ENCODE assay signal across 10 mouse cellular contexts in the genomic region with DNA sequence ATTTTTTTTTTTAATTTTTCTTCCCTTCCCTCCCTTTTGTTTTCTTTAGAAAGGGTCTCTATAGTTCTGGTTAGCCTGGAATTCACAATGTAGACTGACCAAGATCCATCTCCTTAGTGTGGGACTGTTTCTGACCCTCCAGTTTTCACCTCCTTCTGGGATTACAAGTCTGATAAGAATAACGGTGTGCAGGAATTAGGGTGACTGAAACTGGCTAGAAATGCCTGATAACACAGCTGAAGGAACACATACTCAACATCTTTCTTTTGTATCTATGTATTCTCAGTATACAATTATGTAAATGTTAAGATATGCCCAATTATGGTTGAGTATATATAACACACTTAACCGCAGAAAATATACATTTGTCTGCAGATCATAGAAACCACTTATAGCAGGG. TPM values are rescaled to one million over a fixed set of nuclear protein-coding genes. Genes with fewer than 3 reads are reported as not detected.
DNase-seq lines count a peak whose midpoint lies in the region; ATAC-seq and TF ChIP-seq lines count a peak whose summit lies in the region.
"Had no signal": no experiment of that assay in that cellular context is flagged by ENCODE, and none has a peak within 500 bp of the region (broad histone marks: within the 10 kb centered on the region; RNA-seq: fewer than 3 reads in every experiment).

No protein-coding gene starts in this region.

- no peak for ATAC-seq in forebrain, embryonic 13.5 days
- no peak for ATAC-seq in forebrain, embryonic 12.5 days (ENCODE audit: low FRiP score)
- ATAC-seq in lung, embryonic 14.5 days (ENCODE audit: insufficient read depth), result no peak
- ATAC-seq in limb, embryonic 12.5 days (ENCODE audit: insufficient number of reproducible peaks, insufficient read depth, low FRiP score, low TSS enrichment, low read depth), result no peak
- no peak for ATAC-seq in midbrain, postnatal 0 days (ENCODE audit: low FRiP score)

- no peak overlapping the region; the same call in 1 of the 2 replicates for H3K9ac ChIP-seq in forebrain, embryonic 13.5 days
- H3K9ac ChIP-seq in forebrain, embryonic 12.5 days, result no peak overlapping the region
- H3K9ac ChIP-seq in lung, embryonic 14.5 days, result no peak overlapping the region
- H3K9ac ChIP-seq in limb, embryonic 12.5 days (replicated peaks), result no peak overlapping the region
- H3K9ac ChIP-seq in midbrain, postnatal 0 days (replicated peaks; ENCODE audit: low read length, poor library complexity, severe bottlenecking), result no peak overlapping the region

- H3K36me3 ChIP-seq in forebrain, embryonic 13.5 days (ENCODE audit: poor library complexity, severe bottlenecking), result peaks cover 63% of the 10 kb centered on the region
- peaks cover 63% of the 10 kb centered on the region for H3K36me3 ChIP-seq in forebrain, embryonic 12.5 days (replicated peaks)
- peaks cover 66% of the 10 kb centered on the region for H3K36me3 ChIP-seq in lung, embryonic 14.5 days (ENCODE audit: insufficient read depth)
- peaks cover 69% of the 10 kb centered on the region for H3K36me3 ChIP-seq in limb, embryonic 12.5 days
- H3K36me3 ChIP-seq in midbrain, postnatal 0 days (ENCODE audit: insufficient read depth, low read length), result peaks cover 25% of the 10 kb centered on the region

- H3K27ac ChIP-seq in forebrain, embryonic 13.5 days, result peak overlapping the region; percentile 89; the same call in 1 of the 2 replicates
- no peak overlapping the region for H3K27ac ChIP-seq in forebrain, embryonic 12.5 days
- no peak overlapping the region for H3K27ac ChIP-seq in lung, embryonic 14.5 days (ENCODE audit: low read depth)
- peak overlapping the region; percentile 89; the same call in 1 of the 2 replicates for H3K27ac ChIP-seq in limb, embryonic 12.5 days
- H3K27ac ChIP-seq in midbrain, postnatal 0 days (ENCODE audit: low read depth, low read length), result peak overlapping the region; percentile 99; the same call in 1 of the 2 replicates

- no peak overlapping the region for H3K4me2 ChIP-seq in forebrain, embryonic 13.5 days
- no peak overlapping the region for H3K4me2 ChIP-seq in forebrain, embryonic 12.5 days
- H3K4me2 ChIP-seq in lung, embryonic 14.5 days, result peak overlapping the region; percentile 74; the same call in 1 of the 2 replicates
- H3K4me2 ChIP-seq in limb, embryonic 12.5 days, result no peak overlapping the region; the same call in 1 of the 2 replicates
- H3K4me2 ChIP-seq in midbrain, postnatal 0 days (ENCODE audit: low read depth, low read length, poor library complexity, severe bottlenecking), result no peak overlapping the region

- H3K27me3 ChIP-seq in forebrain, embryonic 13.5 days, result no peaks in the 10 kb centered on the region
- no peaks in the 10 kb centered on the region for H3K27me3 ChIP-seq in forebrain, embryonic 12.5 days
- no peaks in the 10 kb centered on the region for H3K27me3 ChIP-seq in lung, embryonic 14.5 days (ENCODE audit: insufficient read depth, low read length)
- H3K27me3 ChIP-seq in limb, embryonic 12.5 days, result no peaks in the 10 kb centered on the region
- no peaks in the 10 kb centered on the region for H3K27me3 ChIP-seq in midbrain, postnatal 0 days (ENCODE audit: insufficient read depth, low read length)

- 81% methylated on average over 2 of the region's 2 CpGs for WGBS in forebrain, embryonic 13.5 days
- WGBS in forebrain, embryonic 12.5 days, result 82% methylated on average over 2 of the region's 2 CpGs
- WGBS in lung, embryonic 14.5 days, result 63% methylated on average over 2 of the region's 2 CpGs
- 78% methylated on average over 2 of the region's 2 CpGs for WGBS in limb, embryonic 12.5 days
- 69% methylated on average over 2 of the region's 2 CpGs for WGBS in midbrain, postnatal 0 days

- peaks cover 21% of the 10 kb centered on the region for H3K4me1 ChIP-seq in forebrain, embryonic 13.5 days
- peaks cover 20% of the 10 kb centered on the region for H3K4me1 ChIP-seq in forebrain, embryonic 12.5 days
- no peaks in the 10 kb centered on the region for H3K4me1 ChIP-seq in lung, embryonic 14.5 days (ENCODE audit: insufficient read depth)
- peaks cover 10% of the 10 kb centered on the region for H3K4me1 ChIP-seq in limb, embryonic 12.5 days (replicated peaks)
- no peaks in the 10 kb centered on the region for H3K4me1 ChIP-seq in midbrain, postnatal 0 days (ENCODE audit: insufficient read depth, low read length)

- H3K4me3 ChIP-seq in forebrain, embryonic 13.5 days, result no peak overlapping the region
- no peak overlapping the region for H3K4me3 ChIP-seq in forebrain, embryonic 12.5 days (replicated peaks)
- peak overlapping the region; percentile 68; the same call in 1 of the 2 replicates for H3K4me3 ChIP-seq in lung, embryonic 14.5 days (ENCODE audit: low read depth, low read length)
- no peak overlapping the region for H3K4me3 ChIP-seq in limb, embryonic 12.5 days (replicated peaks)
- no peak overlapping the region for H3K4me3 ChIP-seq in midbrain, postnatal 0 days (ENCODE audit: low read depth, low read length)

- DNase-seq in lung, embryonic 14.5 days, result no peak
- DNase-seq in lung, postnatal 25 days (ENCODE audit: low spot score), result no peak
- no peak for DNase-seq in midbrain, postnatal 0 days (ENCODE audit: low spot score)
- no peak for DNase-seq in left cerebral cortex, adult 9 months (ENCODE audit: low spot score in 2 of 2)
- DNase-seq in cerebellum, postnatal 25 days, result no peak
- DNase-seq: gastrocnemius, postnatal 14 days had no signal

- H3K9me3 ChIP-seq in forebrain, embryonic 13.5 days (replicated peaks), result no peaks in the 10 kb centered on the region
- no peaks in the 10 kb centered on the region for H3K9me3 ChIP-seq in forebrain, embryonic 12.5 days
- no peaks in the 10 kb centered on the region for H3K9me3 ChIP-seq in lung, embryonic 14.5 days (ENCODE audit: low read depth, low read length)
- no peaks in the 10 kb centered on the region for H3K9me3 ChIP-seq in limb, embryonic 12.5 days
- no peaks in the 10 kb centered on the region for H3K9me3 ChIP-seq in midbrain, postnatal 0 days (ENCODE audit: low read length)
- H3K9me3 ChIP-seq: G1E had no signal

- TF ChIP-seq CTCF in lung, embryonic 14.5 days (IDR thresholded peaks at IDR 0.05; ENCODE audit: low read depth), result no peak
- no peak for TF ChIP-seq CTCF in midbrain, postnatal 0 days (IDR thresholded peaks at IDR 0.05)

RNA-seq across cellular contexts. Expression of gene Rbm5, which starts 1.0 kb away (rescaled TPM):
- 256 and 261 TPM in 2 replicates for polyA plus RNA-seq in forebrain, embryonic 13.5 days (2015; fragmentation: Nextera tagmentation; extraction: Ambion mirVana)
- 232 and 237 TPM in 2 replicates for polyA plus RNA-seq in forebrain, embryonic 12.5 days (2016; fragmentation: Nextera tagmentation; extraction: Ambion mirVana)
- polyA plus RNA-seq in lung, embryonic 14.5 days (2014; fragmentation: Nextera tagmentation; extraction: Ambion mirVana), result 176 and 184 TPM in 2 replicates
- polyA plus RNA-seq in limb, embryonic 12.5 days (2016; fragmentation: Nextera tagmentation; extraction: Ambion mirVana), result 232 and 239 TPM in 2 replicates
- 142 and 145 TPM in 2 replicates for total RNA-seq in midbrain, postnatal 0 days (2014; rRNA removed)
- 159 and 160 TPM in 2 replicates for polyA plus RNA-seq in midbrain, postnatal 0 days (2015; fragmentation: Nextera tagmentation; extraction: Ambion mirVana)

Comparison
In these comparisons a context has a peak if more than half of its experiments do, and no peak if none do; other contexts are left out.
1. H3K27ac ChIP-seq: peak in forebrain, embryonic 13.5 days (single experiment), limb, embryonic 12.5 days (single experiment) and midbrain, postnatal 0 days (single experiment); none in forebrain, embryonic 12.5 days (single experiment) and lung, embryonic 14.5 days (single experiment).